Mouse (Mus musculus) hindbrain, postnatal 0 days (tissue): ENCODE measurements at regions not wholly inside any gene's neighbourhood (a gene's known extent, or its start where the extent isn't known, plus 50 kb on each side); places are given as distances from the start of the nearest gene placed in this dataset.

Experiments used
- ATAC-seq: fragments of 200-750 bp; cut with Nextera tagmentation; 2 replicates; pipeline ENCODE4 v1.8.0; 2017; ENCODE audit warnings: mild to moderate bottlenecking, moderate TSS enrichment, moderate library complexity
- DNase-seq: peaks from one replicate; pipeline ENCODE4 v3.0.0-alpha.2; 2015; ENCODE audit warnings: low spot score
- H3K27ac ChIP-seq: fragments of 300-500 bp; sonication (generic); 2 replicates; pipeline ENCODE4 v1.5.1; 2014; ENCODE audit warnings: mild to moderate bottlenecking
- H3K27me3 ChIP-seq: fragments of 300-500 bp; sonication (generic); 2 replicates; pipeline ENCODE4 v1.6.1; 2014; ENCODE audit warnings: low read length, mixed read lengths; ENCODE audit not compliant: insufficient read depth
- H3K36me3 ChIP-seq: fragments of 300-500 bp; sonication (generic); 2 replicates; pipeline ENCODE4 v1.6.1; 2014; ENCODE audit warnings: low read length, mixed read lengths; ENCODE audit not compliant: insufficient read depth
- H3K4me1 ChIP-seq: fragments of 300-500 bp; sonication (generic); 2 replicates; pipeline ENCODE4 v1.6.1; 2014; ENCODE audit warnings: antibody characterized with exemption, low read length, mixed read lengths; ENCODE audit not compliant: insufficient read depth
- H3K4me2 ChIP-seq: fragments of 300-500 bp; sonication (generic); 2 replicates; pipeline ENCODE4 v1.6.1; 2014; ENCODE audit warnings: low read depth, mild to moderate bottlenecking, low read length, moderate library complexity, mixed read lengths
- H3K4me3 ChIP-seq: fragments of 300-500 bp; sonication (generic); 2 replicates; pipeline ENCODE4 v1.5.1; 2014; ENCODE audit warnings: low read length
- H3K9ac ChIP-seq: fragments of 300-500 bp; sonication (generic); replicated peaks from 2 replicates; pipeline ENCODE4 v1.6.1; 2014; ENCODE audit warnings: mild to moderate bottlenecking, low read length, moderate library complexity, mixed read lengths
- H3K9me3 ChIP-seq: fragments of 300-500 bp; sonication (generic); 2 replicates; pipeline ENCODE4 v1.6.1; 2016; ENCODE audit warnings: low read length, mixed read lengths
- CTCF ChIP-seq: IDR thresholded peaks from 2 replicates; pipeline ENCODE4 v1.5.1; 2016; ENCODE audit warnings: antibody characterized with exemption, control low read depth, low read depth
- WGBS: fragments of 180-500 bp; shearing (Covaris S2); extraction: QIAGEN DNeasy Blood & Tissue Kit; methylation state at CpG from one replicate; pipeline ENCODE4 v1.1.7; 2014; 5-methylcytosine and 5-hydroxymethylcytosine counted together

- no peaks in the 10 kb centered on the region for H3K9me3 ChIP-seq
- no peak overlapping the region for H3K27ac ChIP-seq
- no peaks in the 10 kb centered on the region for H3K36me3 ChIP-seq
- WGBS = 71% methylated on average over 5 of the region's 5 CpGs
- H3K4me1 ChIP-seq = no peaks in the 10 kb centered on the region
- H3K27me3 ChIP-seq = no peaks in the 10 kb centered on the region
- DNase-seq = no peak
- H3K4me3 ChIP-seq = no peak overlapping the region
- no peak overlapping the region for H3K9ac ChIP-seq
- no peak overlapping the region for H3K4me2 ChIP-seq
- no peak for TF ChIP-seq CTCF
- ATAC-seq = no peak
Observed at GRCm38 (mm10) chr1:169096737-169097136, 434.5 kb downstream of the Nuf2 start.

GRCm38 (mm10) chr1:169093602-169094354, 437.5 kb downstream of the Nuf2 start:
- TF ChIP-seq CTCF = peak; percentile 64
- 41% methylated on average over 3 of the region's 3 CpGs for WGBS
- DNase-seq (peak; percentile 89), ATAC-seq (peak; percentile 99)
- Histone ChIP-seq H3K4me2 (no peak overlapping the region), H3K36me3 (no peaks in the 10 kb centered on the region), H3K27ac (no peak overlapping the region), H3K9ac (no peak overlapping the region), H3K4me1 (no peaks in the 10 kb centered on the region), H3K9me3 (no peaks in the 10 kb centered on the region), H3K4me3 (no peak overlapping the region), H3K27me3 (no peaks in the 10 kb centered on the region)

GRCm38 (mm10) chr1:169086032-169086431, 445.2 kb downstream of the Nuf2 start:
- Histone ChIP-seq H3K4me1 (no peaks in the 10 kb centered on the region), H3K27ac (no peak overlapping the region), H3K27me3 (no peaks in the 10 kb centered on the region), H3K9ac (no peak overlapping the region), H3K36me3 (no peaks in the 10 kb centered on the region), H3K4me3 (no peak overlapping the region), H3K4me2 (no peak overlapping the region), H3K9me3 (no peaks in the 10 kb centered on the region)
- 41% methylated on average over 3 of the region's 3 CpGs for WGBS
- DNase-seq (peak; percentile 25), ATAC-seq (no peak)
- TF ChIP-seq CTCF = no peak

- H3K9ac ChIP-seq = no peak overlapping the region
- no peaks in the 10 kb centered on the region for H3K4me1 ChIP-seq
- DNase-seq (no peak), ATAC-seq (no peak)
- no peak overlapping the region for H3K27ac ChIP-seq
- no peak overlapping the region for H3K4me2 ChIP-seq
- no peaks in the 10 kb centered on the region for H3K36me3 ChIP-seq
- no peaks in the 10 kb centered on the region for H3K9me3 ChIP-seq
- WGBS = 84% methylated on average over 1 of the region's 1 CpGs
- no peak overlapping the region for H3K4me3 ChIP-seq
- TF ChIP-seq CTCF = no peak
- no peaks in the 10 kb centered on the region for H3K27me3 ChIP-seq
Observed at GRCm38 (mm10) chr1:169080686-169081085, 450.6 kb downstream of the Nuf2 start.

- H3K27me3 ChIP-seq = no peaks in the 10 kb centered on the region
- WGBS = 97% methylated on average over 5 of the region's 5 CpGs
- no peak overlapping the region for H3K27ac ChIP-seq
- H3K9me3 ChIP-seq = no peaks in the 10 kb centered on the region
- no peaks in the 10 kb centered on the region for H3K4me1 ChIP-seq
- no peak overlapping the region for H3K9ac ChIP-seq
- no peaks in the 10 kb centered on the region for H3K36me3 ChIP-seq
- no peak overlapping the region for H3K4me2 ChIP-seq
- no peak for ATAC-seq
- no peak for DNase-seq
- no peak overlapping the region for H3K4me3 ChIP-seq
- no peak for TF ChIP-seq CTCF
Observed at GRCm38 (mm10) chr1:169077228-169077627, 454.0 kb downstream of the Nuf2 start.

- Histone ChIP-seq H3K4me3 (no peak overlapping the region), H3K9me3 (no peaks in the 10 kb centered on the region), H3K27me3 (no peaks in the 10 kb centered on the region), H3K36me3 (no peaks in the 10 kb centered on the region), H3K9ac (no peak overlapping the region), H3K4me1 (no peaks in the 10 kb centered on the region), H3K4me2 (no peak overlapping the region), H3K27ac (no peak overlapping the region)
- DNase-seq (no peak), ATAC-seq (no peak)
- no peak for TF ChIP-seq CTCF
- 64% methylated on average over 7 of the region's 7 CpGs for WGBS
Observed at GRCm38 (mm10) chr1:169076006-169076405, 455.3 kb downstream of the Nuf2 start.

- no peak for ATAC-seq
- no peak overlapping the region for H3K4me3 ChIP-seq
- DNase-seq = no peak
- no peaks in the 10 kb centered on the region for H3K27me3 ChIP-seq
- H3K27ac ChIP-seq = no peak overlapping the region
- no peak overlapping the region for H3K4me2 ChIP-seq
- TF ChIP-seq CTCF = no peak
- H3K4me1 ChIP-seq = no peaks in the 10 kb centered on the region
- 84% methylated on average over 4 of the region's 4 CpGs for WGBS
- no peaks in the 10 kb centered on the region for H3K9me3 ChIP-seq
- H3K36me3 ChIP-seq = no peaks in the 10 kb centered on the region
- H3K9ac ChIP-seq = no peak overlapping the region
Observed at GRCm38 (mm10) chr1:169071366-169071765, 459.9 kb downstream of the Nuf2 start.
